28 mouse cellular contexts compared by ENCODE assay signal in genomic region chr10:94477366-94478225, GRCm38 (mm10).
DNase-seq lines count a peak whose midpoint lies in the region; ATAC-seq and TF ChIP-seq lines count a peak whose summit lies in the region.
"Had no signal": no experiment of that assay in that cellular context is flagged by ENCODE, and none has a peak within 500 bp of the region (broad histone marks: within the 10 kb centered on the region; RNA-seq: fewer than 3 reads in every experiment).

No protein-coding gene starts in this region.

- H3K9me3 ChIP-seq in lung, postnatal 0 days (ENCODE audit: low read length) = no peaks in the 10 kb centered on the region
- peaks cover 6% of the 10 kb centered on the region for H3K9me3 ChIP-seq in intestine, embryonic 16.5 days (ENCODE audit: control insufficient read depth, low read length)
- H3K9me3 ChIP-seq: forebrain, embryonic 15.5 days had no signal

- ATAC-seq in lung, postnatal 0 days = no peak
- no peak for ATAC-seq in intestine, embryonic 16.5 days
- ATAC-seq: CD4-positive, CD25-positive, alpha-beta regulatory T cell, adult 4 months; forebrain, embryonic 13.5 days; forebrain, embryonic 15.5 days; forebrain, postnatal 0 days had no signal

- H3K36me3 ChIP-seq in lung, postnatal 0 days (ENCODE audit: insufficient read depth, low read length) = no peaks in the 10 kb centered on the region
- no peaks in the 10 kb centered on the region for H3K36me3 ChIP-seq in intestine, embryonic 16.5 days (ENCODE audit: control insufficient read depth, insufficient read depth, low read length)
- H3K36me3 ChIP-seq: embryonic facial prominence, embryonic 13.5 days; embryonic facial prominence, embryonic 15.5 days; forebrain, embryonic 15.5 days; G1E had no signal

- H3K27ac ChIP-seq in lung, postnatal 0 days (ENCODE audit: low read length) = no peak overlapping the region
- H3K27ac ChIP-seq in intestine, embryonic 16.5 days (ENCODE audit: low read length) = no peak overlapping the region
- H3K27ac ChIP-seq: embryonic facial prominence, embryonic 13.5 days; embryonic facial prominence, embryonic 15.5 days; forebrain, embryonic 13.5 days; forebrain, embryonic 15.5 days had no signal

- no peak for TF ChIP-seq CTCF in lung, postnatal 0 days (IDR thresholded peaks at IDR 0.05)

- no peak for TF ChIP-seq EP300 in lung, postnatal 0 days (IDR thresholded peaks at IDR 0.05)

- DNase-seq in 3T3-L1 (ENCODE audit: low read depth, low spot score) (peak; percentile 36), MN1 (ENCODE audit: low spot score) (peak; percentile 53), NIH3T3 (ENCODE audit: low read depth) (peak; percentile 59), adipocyte (ENCODE audit: low spot score) (peak; percentile 73)
- DNase-seq in kidney, postnatal 36 days = no peak
- DNase-seq in lung, postnatal 0 days (ENCODE audit: low spot score) = no peak
- DNase-seq in adrenal gland, adult 18-20 months (ENCODE audit: low spot score in 2 of 2) = no peak
- DNase-seq: adrenal gland, adult 2 months; adrenal gland, postnatal 10 days; adrenal gland, postnatal 25 days; B cell, adult 2 months; cerebellum, adult 11 months; cerebellum, adult 18-20 months; cerebellum, adult 8-10 months; cerebellum, adult 9-11 months; cerebellum, postnatal 14 days; cerebellum, postnatal 36 days; embryo, embryonic 11 days; forebrain, postnatal 0 days had no signal

- 79% methylated on average over 13 of the region's 13 CpGs for WGBS in lung, postnatal 0 days
- 92% methylated on average over 13 of the region's 13 CpGs for WGBS in intestine, embryonic 16.5 days

- H3K4me2 ChIP-seq in lung, postnatal 0 days (replicated peaks; ENCODE audit: low read depth, low read length) = no peak overlapping the region
- no peak overlapping the region for H3K4me2 ChIP-seq in intestine, embryonic 16.5 days (ENCODE audit: low read depth, low read length)
- H3K4me2 ChIP-seq: embryonic facial prominence, embryonic 13.5 days; embryonic facial prominence, embryonic 15.5 days; forebrain, embryonic 13.5 days; forebrain, embryonic 15.5 days had no signal

- H3K4me3 ChIP-seq in lung, postnatal 0 days (ENCODE audit: low read depth, low read length) = no peak overlapping the region
- H3K4me3 ChIP-seq in intestine, embryonic 16.5 days (ENCODE audit: low read length) = no peak overlapping the region
- H3K4me3 ChIP-seq: embryonic facial prominence, embryonic 13.5 days; embryonic facial prominence, embryonic 15.5 days; erythroblast, embryonic 14.5 days; forebrain, embryonic 13.5 days; forebrain, embryonic 15.5 days had no signal

- H3K9ac ChIP-seq in lung, postnatal 0 days (replicated peaks; ENCODE audit: low read depth) = no peak overlapping the region
- no peak overlapping the region for H3K9ac ChIP-seq in intestine, embryonic 16.5 days (ENCODE audit: low read depth, low read length)
- H3K9ac ChIP-seq: embryonic facial prominence, embryonic 13.5 days; embryonic facial prominence, embryonic 15.5 days; forebrain, embryonic 13.5 days; forebrain, embryonic 15.5 days; forebrain, postnatal 0 days had no signal

- H3K27me3 ChIP-seq in lung, postnatal 0 days (replicated peaks; ENCODE audit: insufficient read depth, low read length) = no peaks in the 10 kb centered on the region
- no peaks in the 10 kb centered on the region for H3K27me3 ChIP-seq in intestine, embryonic 16.5 days (replicated peaks; ENCODE audit: control insufficient read depth, insufficient read depth, low read length)
- H3K27me3 ChIP-seq: CH12.LX; embryonic facial prominence, embryonic 13.5 days; embryonic facial prominence, embryonic 15.5 days; forebrain, embryonic 13.5 days; forebrain, embryonic 15.5 days had no signal

- no peaks in the 10 kb centered on the region for H3K4me1 ChIP-seq in lung, postnatal 0 days (ENCODE audit: insufficient read depth, low read depth, low read length)
- no peaks in the 10 kb centered on the region for H3K4me1 ChIP-seq in intestine, embryonic 16.5 days (ENCODE audit: control insufficient read depth, insufficient read depth, low read length)
- H3K4me1 ChIP-seq: embryonic facial prominence, embryonic 13.5 days; forebrain, embryonic 13.5 days had no signal

Comparison
In these comparisons a context has a peak if more than half of its experiments do, and no peak if none do; other contexts are left out.
1. DNase-seq: peak in 3T3-L1 (single experiment), MN1 (single experiment), NIH3T3 (single experiment) and adipocyte (single experiment); none in kidney, postnatal 36 days (0 of 2), lung, postnatal 0 days (single experiment) and adrenal gland, adult 18-20 months (0 of 2).